Mouse (Mus musculus) CD4-positive helper T cell, adult 2 months (primary cell): ENCODE measurements around the gene Rgs6.

Experiments
- DNase-seq: peaks from one replicate; pipeline ENCODE4 v3.0.0-alpha.2; 2012; ENCODE audit warnings: low read depth, missing footprints, low spot score

The Rgs6 gene

DNA sequence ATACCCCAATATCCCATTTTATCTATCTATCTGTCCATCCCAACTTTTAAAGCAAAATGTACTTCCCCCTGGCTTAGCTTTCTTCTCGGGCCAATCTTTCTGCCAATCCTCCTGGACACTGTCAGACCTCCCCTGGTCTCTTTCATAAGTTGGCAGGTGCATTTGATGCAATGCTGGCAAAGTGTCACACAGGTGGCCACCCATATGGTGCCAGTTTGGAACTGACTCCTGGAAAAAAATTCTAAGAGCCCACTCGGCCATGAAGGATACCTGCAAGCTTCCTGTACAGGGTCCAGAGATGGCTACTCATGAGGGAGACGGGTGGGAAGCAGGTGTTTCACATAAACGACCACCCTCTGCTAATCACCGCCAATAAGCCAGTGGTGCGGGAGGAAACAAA, 592.5 kb downstream of the Rgs6 start:
- DNase-seq, result no peak

DNA sequence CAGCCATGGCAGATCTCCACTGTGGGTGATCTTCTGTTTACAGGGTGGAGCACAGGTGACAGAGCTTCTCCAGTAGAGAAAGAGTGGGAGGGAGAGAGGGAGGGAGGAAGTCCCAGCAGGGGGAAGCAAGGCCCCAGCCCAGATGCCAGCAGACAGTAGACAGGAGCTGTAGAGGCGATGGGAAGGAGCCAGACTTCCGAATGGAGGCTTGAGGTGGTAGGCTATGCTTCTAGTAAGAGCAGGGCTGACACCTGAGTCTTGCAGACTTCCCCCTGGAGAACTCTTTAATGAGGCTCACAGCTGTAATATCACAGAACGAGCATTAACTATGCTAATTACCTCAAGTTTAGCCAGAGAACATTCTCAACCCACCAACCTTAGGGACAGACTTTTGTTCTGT, 613.6 kb downstream of the Rgs6 start:
- no peak for DNase-seq

DNA sequence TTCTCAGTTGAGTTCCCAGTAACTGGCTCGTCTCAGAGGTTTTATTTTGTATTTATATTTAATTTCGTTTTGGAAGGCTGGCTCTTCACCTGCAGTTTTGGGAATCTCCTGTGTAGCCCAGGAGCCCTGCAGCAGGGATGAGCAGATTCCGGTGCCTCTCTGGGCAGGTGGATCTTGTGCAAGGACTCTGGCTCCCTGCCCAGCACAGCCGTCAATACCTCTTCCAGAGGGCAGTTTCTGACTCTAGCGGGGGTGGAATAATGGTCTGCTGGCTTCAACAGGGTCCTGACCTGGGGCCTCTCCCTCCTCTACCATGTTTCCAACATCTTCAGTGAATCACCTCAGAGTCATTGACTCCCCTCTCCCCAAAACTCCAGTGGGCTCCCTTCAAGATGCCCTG, 616.3 kb downstream of the Rgs6 start:
- DNase-seq, result no peak

DNA sequence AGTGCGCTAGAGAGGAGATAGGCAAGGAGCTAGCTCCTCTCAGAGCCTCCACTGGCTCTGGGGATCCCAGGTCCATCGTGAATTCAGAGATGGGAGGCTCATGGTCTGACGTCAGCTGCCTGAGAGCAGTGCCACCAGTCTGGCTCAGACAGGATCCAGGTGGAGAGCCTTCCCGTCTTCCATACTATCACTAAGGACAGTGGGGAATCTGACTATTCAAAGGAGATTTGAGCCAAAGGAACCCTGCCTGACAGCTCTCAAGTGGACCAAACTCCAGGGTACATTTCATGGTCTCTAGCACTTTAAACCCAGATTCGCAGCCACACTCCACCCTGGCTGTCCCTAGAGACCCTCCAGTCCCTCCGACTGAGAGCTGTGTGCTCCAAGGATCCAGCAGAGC, 618.8 kb downstream of the Rgs6 start:
- no peak for DNase-seq

DNA sequence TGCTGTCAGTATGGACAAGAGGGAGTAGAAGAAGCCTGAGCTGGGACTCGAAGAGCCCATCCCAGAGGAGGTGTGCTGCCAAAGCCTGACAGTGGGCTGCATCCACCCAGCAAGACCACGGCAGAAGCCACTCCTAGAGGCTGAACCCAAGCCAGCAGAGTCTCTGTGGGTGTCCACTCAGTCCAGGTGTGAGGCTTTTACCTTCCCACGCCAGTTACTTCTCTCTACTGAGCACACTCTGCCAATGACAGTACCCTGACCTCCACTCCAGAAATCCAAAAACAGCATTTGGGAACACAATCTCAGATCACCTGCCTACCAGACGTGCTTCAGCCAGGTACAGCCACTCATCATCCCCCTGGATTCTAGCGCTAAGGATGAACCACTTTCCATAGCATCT, 619.4 kb downstream of the Rgs6 start:
- no peak for DNase-seq

DNA sequence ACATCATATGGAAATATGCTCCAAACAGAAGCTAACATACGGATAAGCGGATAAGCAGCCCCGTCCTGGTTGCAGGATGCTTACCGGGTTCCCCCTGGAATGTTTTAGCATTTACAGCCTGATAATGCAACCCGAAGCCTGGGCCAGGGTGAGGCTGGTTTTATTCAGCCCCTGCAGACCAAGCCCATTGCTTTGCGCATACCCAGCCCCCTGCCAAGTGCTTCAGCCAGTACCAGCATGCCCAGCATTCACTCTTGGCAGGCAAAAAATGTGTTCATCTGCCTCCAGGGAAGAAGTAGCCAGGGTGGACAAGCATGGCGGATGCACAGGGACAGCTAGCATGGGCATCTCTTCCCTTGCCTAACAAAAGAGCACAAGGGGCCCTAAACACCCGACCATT, 619.9 kb downstream of the Rgs6 start:
- DNase-seq, result no peak

DNA sequence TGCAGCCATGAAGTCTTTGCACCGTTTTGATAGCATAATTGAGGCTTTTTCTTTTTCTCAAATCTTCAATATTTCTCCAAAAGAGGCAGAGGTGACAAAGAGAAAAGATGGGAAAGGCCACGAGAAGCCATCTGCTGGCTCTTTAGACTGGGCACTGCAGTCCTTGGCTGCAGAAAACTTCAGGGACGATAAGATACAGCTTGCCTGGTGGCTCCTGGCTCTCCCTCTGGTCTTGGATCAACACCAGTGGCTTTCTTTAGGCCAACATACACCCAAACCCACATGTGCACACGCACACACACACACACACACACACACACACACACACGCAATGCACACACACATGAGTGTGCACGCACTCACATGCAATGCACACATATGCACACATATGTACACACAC, 620.7 kb downstream of the Rgs6 start:
- DNase-seq, result no peak

DNA sequence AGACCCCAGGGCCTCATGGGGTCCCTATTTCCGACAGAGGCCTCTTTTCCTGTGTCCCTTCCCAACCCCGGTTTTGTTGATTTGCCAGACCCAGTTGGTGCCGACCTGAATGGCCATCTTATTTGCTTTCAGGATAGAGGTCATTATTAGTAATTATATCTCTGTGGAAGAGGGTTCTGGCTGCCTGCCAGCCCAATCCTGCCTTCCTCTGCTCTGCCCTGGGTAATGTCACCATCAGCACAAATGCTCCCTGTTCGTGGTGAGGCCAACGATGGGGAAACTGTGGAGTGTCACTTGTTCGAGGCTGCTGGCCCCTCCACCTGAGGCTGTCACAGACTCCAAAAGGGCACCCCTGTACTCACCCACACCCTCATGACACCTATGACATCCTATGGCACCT, 621.4 kb downstream of the Rgs6 start:
- DNase-seq, result no peak

DNA sequence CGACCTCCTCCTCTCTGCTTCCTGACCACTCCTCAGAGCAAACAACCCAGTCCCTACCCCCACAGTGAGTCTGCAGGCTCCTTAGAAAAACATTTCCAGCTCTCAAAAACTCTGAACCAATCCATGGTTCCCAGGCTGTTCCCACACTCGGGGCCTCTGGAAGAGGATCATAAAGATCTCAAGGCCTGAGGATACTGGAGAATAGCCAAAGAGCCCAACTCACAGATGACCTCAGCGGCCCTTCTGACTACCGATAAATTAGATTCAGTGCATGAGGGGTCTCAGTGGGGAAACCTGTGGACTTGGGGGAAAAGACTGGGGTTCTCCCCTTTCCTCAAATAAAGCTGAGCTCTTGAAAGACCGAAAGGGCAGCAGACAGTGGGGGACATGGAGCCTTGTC, 622.2 kb downstream of the Rgs6 start:
- DNase-seq, result no peak

DNA sequence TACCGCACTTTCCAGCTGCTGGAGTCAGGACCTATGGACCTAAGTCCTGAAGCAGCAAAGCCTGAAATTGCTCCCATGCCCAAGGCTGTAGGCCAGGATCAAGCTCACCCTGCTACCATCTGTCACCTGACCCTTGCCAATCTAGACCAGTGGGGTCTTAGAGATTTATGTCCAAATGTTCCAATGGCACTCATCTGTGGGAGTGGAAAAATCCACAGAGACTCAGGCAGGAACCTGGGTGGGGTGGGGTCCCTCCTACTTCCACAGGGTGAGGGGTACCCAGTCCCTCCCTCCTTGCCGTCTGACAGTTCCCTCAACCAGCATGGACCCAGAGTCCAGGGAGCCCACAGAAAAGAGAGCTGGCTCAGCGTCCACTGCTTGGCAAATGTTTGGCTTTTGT, 622.6 kb downstream of the Rgs6 start:
- DNase-seq, result no peak

DNA sequence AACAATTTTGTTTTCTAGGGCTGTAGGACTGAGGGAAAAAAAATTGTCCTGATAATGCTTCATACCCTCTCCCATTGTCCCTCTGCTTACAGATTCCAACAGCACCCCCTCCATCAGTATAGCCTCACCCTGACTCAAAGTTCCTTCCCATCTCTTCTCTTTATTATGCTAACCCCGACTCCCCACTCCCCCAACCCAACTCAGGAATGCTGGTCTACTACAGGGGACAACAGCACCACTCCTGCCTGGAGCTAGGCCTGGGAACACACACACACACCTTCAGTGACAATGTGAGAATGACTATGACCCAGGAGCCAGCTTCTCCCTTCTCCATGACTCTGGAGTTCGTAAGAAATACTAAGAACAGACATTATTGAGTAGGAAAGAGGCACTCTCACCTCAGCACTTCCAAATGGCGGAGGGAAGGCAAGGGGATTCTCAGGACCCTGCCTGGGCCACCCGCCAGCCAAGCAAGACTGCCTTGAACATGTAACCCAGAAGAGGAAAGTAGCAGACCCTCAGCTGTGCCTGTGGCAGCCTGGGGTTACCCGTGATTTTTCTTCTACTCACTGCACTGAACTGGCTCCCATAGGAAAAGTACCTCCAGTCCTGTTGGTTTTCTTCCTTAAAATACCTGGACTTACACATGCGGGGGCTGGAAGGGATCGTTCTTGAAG, 623.2 kb downstream of the Rgs6 start:
- no peak for DNase-seq
